Mouse (Mus musculus) MEL (cell line): ENCODE measurements at regions not wholly inside any gene's neighbourhood (a gene's known extent, or its start where the extent isn't known, plus 50 kb on each side); places are given as distances from the start of the nearest gene placed in this dataset.
A peak's percentile ranks its signal among the peaks of the same experiment; 100 is the strongest.

Experiments used
- DNase-seq: peaks from one replicate; pipeline ENCODE4 v3.0.0; 2011; ENCODE audit warnings: low read depth, low spot score
- H3K27ac ChIP-seq: 2 replicates; pipeline ENCODE4 v1.5.1; 2012; ENCODE audit warnings: low read depth, mild to moderate bottlenecking, control low read depth, low read length, moderate library complexity; ENCODE audit not compliant: control insufficient read depth
- H3K27me3 ChIP-seq, 2 experiments: fragments of 150-350 bp in 1 of 2; sonication (generic) in 1 of 2; 2 replicates each; pipeline ENCODE4 v1.6.1; 2012; ENCODE audit warnings: low read length in 2 of 2, mild to moderate bottlenecking in 2 of 2, improper control_type of control experiment in 1 of 2, moderate library complexity in 1 of 2; ENCODE audit not compliant: insufficient read depth in 2 of 2, control insufficient read depth in 1 of 2
- H3K36me3 ChIP-seq, 2 experiments: 2 replicates each; pipeline ENCODE4 v1.6.1; 2012 to 2014; ENCODE audit warnings: low read length in 2 of 2, improper control_type of control experiment in 1 of 2, inconsistent platforms in 1 of 2, mild to moderate bottlenecking in 1 of 2; ENCODE audit not compliant: insufficient read depth in 2 of 2, control insufficient read depth in 1 of 2
- H3K4me1 ChIP-seq, 2 experiments: fragments of 150-350 bp in 1 of 2; sonication (generic) in 1 of 2; 2 replicates each; pipeline ENCODE4 v1.6.1; 2012; ENCODE audit warnings: low read length in 2 of 2, improper control_type of control experiment in 1 of 2, mild to moderate bottlenecking in 1 of 2; ENCODE audit not compliant: insufficient read depth in 2 of 2, control insufficient read depth in 1 of 2
- H3K4me3 ChIP-seq, 2 experiments: fragments of 150-350 bp in 1 of 2; sonication (generic) in 1 of 2; 2 replicates each; pipeline ENCODE4 v1.5.1; 2012; ENCODE audit warnings: low read depth in 2 of 2, low read length in 2 of 2, mild to moderate bottlenecking in 2 of 2, moderate library complexity in 2 of 2, control low read depth in 1 of 2, improper control_type of control experiment in 1 of 2; ENCODE audit not compliant: control insufficient read depth in 1 of 2, insufficient read depth in 1 of 2
- H3K79me2 ChIP-seq: 2 replicates; pipeline ENCODE4 v1.6.1; 2012; ENCODE audit warnings: mild to moderate bottlenecking, low read length, moderate library complexity; ENCODE audit not compliant: control insufficient read depth, poor library complexity, insufficient read depth
- H3K9ac ChIP-seq: 2 replicates; pipeline ENCODE4 v1.6.1; 2012; ENCODE audit warnings: low read depth, mild to moderate bottlenecking, control low read depth, low read length, moderate library complexity; ENCODE audit not compliant: control insufficient read depth, poor library complexity, severe bottlenecking
- H3K9me3 ChIP-seq: fragments of 150-350 bp; sonication (generic); replicated peaks from 2 replicates; pipeline ENCODE4 v1.6.1; 2012; ENCODE audit warnings: mild to moderate bottlenecking, low read length, improper control_type of control experiment, moderate library complexity; ENCODE audit not compliant: insufficient read depth
- BHLHE40 ChIP-seq: IDR thresholded peaks from 2 replicates; pipeline ENCODE4 v1.6.1; 2012; ENCODE audit warnings: low read depth, mild to moderate bottlenecking, inconsistent platforms, low read length, improper control_type of control experiment, borderline replicate concordance
- CTCF ChIP-seq, 3 experiments: IDR thresholded peaks in 2 of 3; conservative IDR thresholded peaks in 1 of 3; 2 replicates each; pipeline ENCODE4 v1.5.1; 2011 to 2012; ENCODE audit warnings: low read length in 3 of 3, low read depth in 2 of 3, mild to moderate bottlenecking in 2 of 3, improper control_type of control experiment in 1 of 3, inconsistent platforms in 1 of 3, mixed read lengths in 1 of 3, moderate library complexity in 1 of 3; ENCODE audit not compliant: control insufficient read depth in 1 of 3, insufficient read depth in 1 of 3, poor library complexity in 1 of 3, severe bottlenecking in 1 of 3
- ELF1 ChIP-seq: IDR thresholded peaks from 2 replicates; pipeline ENCODE4 v1.6.1; 2014; ENCODE audit warnings: low read depth, mild to moderate bottlenecking, inconsistent platforms, low read length, improper control_type of control experiment, moderate library complexity
- EP300 ChIP-seq, 2 experiments: IDR thresholded peaks; 2 replicates each; pipeline ENCODE4 v1.6.1; 2011; ENCODE audit warnings: improper control_type of control experiment in 2 of 2, low read length in 2 of 2, low read depth in 1 of 2, mild to moderate bottlenecking in 1 of 2
- ETS1 ChIP-seq: IDR thresholded peaks from 2 replicates; pipeline ENCODE4 v1.6.1; 2012; ENCODE audit warnings: low read depth, mild to moderate bottlenecking, inconsistent platforms, low read length, improper control_type of control experiment, moderate library complexity
- GATA1 ChIP-seq: IDR thresholded peaks from 2 replicates; pipeline ENCODE4 v1.6.1; 2011; ENCODE audit warnings: low read depth, low read length, improper control_type of control experiment
- HCFC1 ChIP-seq: IDR thresholded peaks from 2 replicates; pipeline ENCODE4 v1.6.1; 2012; ENCODE audit warnings: low read depth, mild to moderate bottlenecking, inconsistent platforms, low read length, improper control_type of control experiment, moderate library complexity
- JUND ChIP-seq: IDR thresholded peaks from 2 replicates; pipeline ENCODE4 v1.6.1; 2011; ENCODE audit warnings: low read depth, mild to moderate bottlenecking, improper control_type of control experiment, low read length
- MAFK ChIP-seq: IDR thresholded peaks from 2 replicates; pipeline ENCODE4 v1.6.1; 2011; ENCODE audit warnings: low read depth, mild to moderate bottlenecking, low read length, improper control_type of control experiment, borderline replicate concordance
- MAX ChIP-seq: IDR thresholded peaks from 2 replicates; pipeline ENCODE4 v1.6.1; 2011; ENCODE audit warnings: low read length, improper control_type of control experiment
- MAZ ChIP-seq: IDR thresholded peaks from 2 replicates; pipeline ENCODE4 v1.6.1; 2012; ENCODE audit warnings: low read depth, mild to moderate bottlenecking, inconsistent platforms, low read length, improper control_type of control experiment
- MXI1 ChIP-seq: IDR thresholded peaks from 2 replicates; pipeline ENCODE4 v1.6.1; 2011; ENCODE audit warnings: mild to moderate bottlenecking, low read depth, low read length, improper control_type of control experiment
- POLR2AphosphoS2 ChIP-seq: IDR thresholded peaks from 2 replicates; pipeline ENCODE4 v1.6.1; 2011; ENCODE audit warnings: low read length, improper control_type of control experiment
- SMC3 ChIP-seq: IDR thresholded peaks from 2 replicates; pipeline ENCODE4 v1.6.1; 2011; ENCODE audit warnings: low read depth, low read length, improper control_type of control experiment
- TAL1 ChIP-seq: IDR thresholded peaks from 2 replicates; pipeline ENCODE4 v1.6.1; 2012; ENCODE audit warnings: mild to moderate bottlenecking, inconsistent platforms, low read length, moderate library complexity, mixed read lengths
- UBTF ChIP-seq: IDR thresholded peaks from 2 replicates; pipeline ENCODE4 v1.6.1; 2012; ENCODE audit warnings: low read depth, mild to moderate bottlenecking, inconsistent platforms, low read length, improper control_type of control experiment, moderate library complexity, borderline replicate concordance; ENCODE audit not compliant: insufficient read depth
- USF2 ChIP-seq, 2 experiments: IDR thresholded peaks; 2 replicates each; pipeline ENCODE4 v1.6.1; 2011 to 2012; ENCODE audit warnings: improper control_type of control experiment in 2 of 2, low read length in 2 of 2, borderline replicate concordance in 1 of 2, inconsistent platforms in 1 of 2, low read depth in 1 of 2, mild to moderate bottlenecking in 1 of 2; ENCODE audit not compliant: insufficient read depth in 1 of 2
- ZKSCAN1 ChIP-seq: IDR thresholded peaks from 2 replicates; pipeline ENCODE4 v1.6.1; 2012; ENCODE audit warnings: low read depth, mild to moderate bottlenecking, inconsistent platforms, low read length, improper control_type of control experiment, moderate library complexity

DNA sequence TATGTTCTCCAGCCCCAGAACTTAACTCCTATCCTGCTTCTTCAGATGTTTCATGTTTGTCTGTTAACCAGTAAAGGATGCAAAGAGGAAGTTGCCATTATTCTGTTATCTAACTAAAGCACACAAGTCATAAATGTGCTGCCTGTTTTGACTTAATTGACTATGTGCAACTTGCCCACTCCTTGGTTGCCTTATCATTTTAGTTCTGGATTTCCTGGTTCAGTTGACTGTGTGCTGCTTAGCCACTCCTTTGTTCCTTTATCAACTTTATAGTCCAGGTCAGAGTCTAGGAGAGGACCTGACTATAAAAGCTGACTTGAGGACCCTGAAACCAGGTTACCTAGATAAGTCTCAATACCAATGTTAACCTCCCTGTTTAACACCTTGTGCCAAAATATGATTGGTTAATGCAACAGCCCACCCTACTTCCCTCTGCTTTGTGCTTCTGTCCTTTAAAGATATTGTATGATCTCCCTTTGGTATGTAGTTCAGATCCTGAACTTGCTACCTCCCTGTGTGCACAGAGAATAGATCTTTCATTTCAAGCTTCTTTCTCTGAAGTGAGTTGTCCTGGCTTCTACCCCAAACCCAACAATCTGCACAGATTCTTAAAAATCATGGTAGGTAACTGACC is 721.2 kb upstream of the Lcorl start (continued):
- TF ChIP-seq MAX (no peak; the same call in 1 of the 2 replicates), GATA1 (peak; percentile 97), BHLHE40 (peak; percentile 70; the same call in 1 of the 2 replicates)
- TF ChIP-seq, all 39 proteins: peak for 17

- Histone ChIP-seq H3K4me1 (peaks cover 10 to 18% of the 10 kb centered on the region in 2 experiments), H3K9ac (no peak overlapping the region), H3K9me3 (no peaks in the 10 kb centered on the region), H3K4me3 (no peak overlapping the region), H3K27ac (no peak overlapping the region), H3K36me3 (peaks cover 0 to 39% of the 10 kb centered on the region in 2 experiments; a peak in 2 of 4 replicates), H3K79me2 (no peaks in the 10 kb centered on the region), H3K27me3 (no peaks in the 10 kb centered on the region)
- TF ChIP-seq UBTF: no peak
- no peak for TF ChIP-seq EP300 (IDR thresholded peaks at IDR 0.05; ENCODE audit: low read depth in 1 of 2, low read length in 2 of 2)
- no peak for TF ChIP-seq TAL1
- TF ChIP-seq POLR2AphosphoS2: no peak
- no peak for TF ChIP-seq SMC3
- no peak for TF ChIP-seq JUND
- TF ChIP-seq GATA1: no peak
- TF ChIP-seq ZKSCAN1: no peak
- TF ChIP-seq ELF1: no peak
- TF ChIP-seq HCFC1: no peak
- no peak for TF ChIP-seq MAZ
- DNase-seq: no peak
Measured at GRCm38 (mm10) chr5:46573869-46574268, 716.5 kb upstream of the Lcorl start.

DNA sequence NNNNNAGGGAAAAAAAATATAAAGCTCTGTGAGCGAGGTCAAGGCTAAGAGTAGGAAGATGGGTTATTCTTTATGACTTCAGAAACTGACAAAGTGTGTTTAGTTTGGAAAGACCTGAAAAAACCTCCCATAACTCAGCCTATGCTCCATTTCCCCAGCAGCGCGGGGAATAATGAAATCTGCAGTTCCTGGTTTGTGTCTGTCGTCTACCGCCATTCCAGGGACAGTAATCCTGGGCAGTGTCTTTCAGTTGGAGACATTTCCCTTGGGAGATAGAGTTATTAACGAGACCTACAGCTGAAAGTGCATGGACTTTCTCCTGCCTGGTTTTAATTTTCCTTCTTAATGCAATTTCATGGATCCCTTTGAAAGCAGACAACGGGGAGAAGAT is 715.9 kb upstream of the Lcorl start:
- peaks cover 0 to 36% of the 10 kb centered on the region in 2 experiments; a peak in 2 of 4 replicates for H3K36me3 ChIP-seq
- no peaks in the 10 kb centered on the region for H3K79me2 ChIP-seq
- H3K9ac ChIP-seq: no peak overlapping the region
- H3K27ac ChIP-seq: no peak overlapping the region
- no peak overlapping the region for H3K4me3 ChIP-seq
- no peaks in the 10 kb centered on the region for H3K27me3 ChIP-seq
- H3K9me3 ChIP-seq: no peaks in the 10 kb centered on the region
- no peak for TF ChIP-seq ETS1
- no peak for TF ChIP-seq MXI1
- no peak for TF ChIP-seq CTCF (IDR thresholded peaks at IDR 0.05 in 2 of 3, conservative IDR thresholded peaks at IDR 0.05 in 1 of 3; ENCODE audit: control insufficient read depth in 1 of 3, insufficient read depth in 1 of 3, low read depth in 2 of 3, low read length in 3 of 3, poor library complexity in 1 of 3, severe bottlenecking in 1 of 3)
- TF ChIP-seq MAFK: no peak
- TF ChIP-seq TAL1: no peak
- TF ChIP-seq USF2 (IDR thresholded peaks at IDR 0.05; ENCODE audit: borderline replicate concordance in 1 of 2, insufficient read depth in 1 of 2, low read depth in 1 of 2, low read length in 2 of 2): no peak
- no peak for TF ChIP-seq ELF1
- no peak for TF ChIP-seq BHLHE40
- TF ChIP-seq GATA1: no peak
- DNase-seq: no peak
- H3K4me1 ChIP-seq: peaks cover 9 to 17% of the 10 kb centered on the region in 2 experiments
